Mouse (Mus musculus) brain, embryonic 14.5 days (tissue): ENCODE data around the gene Btk.

ENCODE experiments used
- CTCF ChIP-seq: fragments of 200-500 bp; IDR thresholded peaks from 2 replicates; pipeline ENCODE4 v1.5.1; 2012; ENCODE audit warnings: inconsistent platforms, mild to moderate bottlenecking, moderate library complexity, borderline replicate concordance; ENCODE audit not compliant: insufficient read depth, insufficient read length; ENCODE audit errors: extremely low read depth
- POLR2A ChIP-seq: fragments of 200-500 bp; IDR thresholded peaks from 2 replicates; pipeline ENCODE4 v1.6.1; 2012; ENCODE audit warnings: mild to moderate bottlenecking, inconsistent platforms, borderline replicate concordance; ENCODE audit not compliant: poor library complexity, insufficient read depth, insufficient read length, severe bottlenecking; ENCODE audit errors: extremely low read depth

- TF ChIP-seq POLR2A: no peak
- no peak for TF ChIP-seq CTCF
Observed at GRCm38 (mm10) chrX:134589836-134590235, 6.5 kb upstream of the Btk start.
